Mouse (Mus musculus) right cerebral cortex, adult 2 months (tissue): Measurements from ENCODE around the gene Skint5.
"Not testable (repeated sequence)": the region's sequence is repeated elsewhere in the genome, so short reads cannot be mapped to it uniquely, and the experiment has no call there.

Experiments used
- DNase-seq, 2 experiments: peaks; one replicate each; pipeline ENCODE4 v3.0.0; 2021 to 2022; ENCODE audit warnings: low spot score in 2 of 2

Skint5 gene

GRCm38 (mm10) chr4:113999403-113999802 lies at the start of gene Skint5:
Skint5 (minus strand) TSS chr4:113999503.
- DNase-seq = no peak

GRCm38 (mm10) chr4:113957343-113957742 lies 42.0 kb downstream of the Skint5 start:
- no peak for DNase-seq

- no peak for DNase-seq
Measured at GRCm38 (mm10) chr4:113764182-113764581, 235.1 kb downstream of the Skint5 start.

GRCm38 (mm10) chr4:113763684-113764083 lies 235.6 kb downstream of the Skint5 start:
- DNase-seq = no peak

- DNase-seq = not testable (repeated sequence)
Measured at GRCm38 (mm10) chr4:113448230-113448629, 551.1 kb downstream of the Skint5 start.
